Mouse (Mus musculus): ENCODE measurements at regions not wholly inside any gene's neighbourhood (a gene's known extent, or its start where the extent isn't known, plus 50 kb on each side); places are given as distances from the start of the nearest gene placed in this dataset.

- TF ChIP-seq CTCF (IDR thresholded peaks at IDR 0.05; ENCODE audit: low read depth, low read length) = no peak
- TF ChIP-seq POLR2A (IDR thresholded peaks at IDR 0.05; ENCODE audit: insufficient read depth, low read length) = no peak
Observed at GRCm38 (mm10) chr5:112051786-112052185, 200.5 kb downstream of the Cryba4 start.
